Mouse (Mus musculus) right cerebral cortex, adult 18-20 months (tissue): ENCODE measurements around the gene Kcnip4.
A peak's percentile ranks its signal among the peaks of the same experiment; 100 is the strongest.

Source experiments
- DNase-seq: peaks from one replicate; pipeline ENCODE4 v3.0.0; 2022; ENCODE audit warnings: mixed read lengths

Gene Kcnip4

DNA sequence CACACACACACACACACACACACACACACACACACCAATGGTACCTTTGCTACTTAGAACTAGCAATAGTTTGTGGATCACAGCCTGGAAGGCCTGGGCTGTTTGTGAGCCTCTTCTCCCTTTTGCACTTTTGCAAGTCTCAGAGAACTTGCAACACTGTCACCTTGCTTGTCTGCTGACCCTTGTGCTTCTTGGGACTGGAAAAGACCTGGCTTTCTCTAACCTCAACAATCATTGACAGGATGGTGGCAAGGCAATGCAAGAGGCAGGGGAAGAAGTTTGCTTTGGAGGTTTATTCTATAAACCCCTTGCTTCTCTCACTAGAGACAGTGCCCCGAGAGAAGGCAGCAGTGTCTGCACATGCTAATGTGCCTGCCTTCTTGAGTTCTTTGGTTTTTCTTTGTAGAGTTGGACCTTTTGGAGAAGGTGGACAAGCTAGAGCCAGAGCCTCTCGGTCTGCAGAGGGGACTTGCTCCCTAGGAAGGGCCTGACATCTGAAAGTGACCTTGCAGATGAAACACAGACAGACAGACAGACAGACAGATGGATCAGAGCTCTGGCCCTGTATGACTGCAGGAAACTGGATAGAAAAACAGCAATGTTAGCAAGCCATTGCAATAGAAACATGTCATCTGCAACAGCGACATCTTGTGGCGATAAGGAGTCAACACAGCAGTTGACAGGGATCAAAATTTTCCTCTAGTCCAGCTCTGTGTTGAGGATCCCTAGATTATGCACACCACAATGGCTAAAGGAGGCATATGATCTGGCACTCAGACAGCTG, 174.4 kb downstream of the Kcnip4 start:
- DNase-seq, result peak; percentile 51

DNA sequence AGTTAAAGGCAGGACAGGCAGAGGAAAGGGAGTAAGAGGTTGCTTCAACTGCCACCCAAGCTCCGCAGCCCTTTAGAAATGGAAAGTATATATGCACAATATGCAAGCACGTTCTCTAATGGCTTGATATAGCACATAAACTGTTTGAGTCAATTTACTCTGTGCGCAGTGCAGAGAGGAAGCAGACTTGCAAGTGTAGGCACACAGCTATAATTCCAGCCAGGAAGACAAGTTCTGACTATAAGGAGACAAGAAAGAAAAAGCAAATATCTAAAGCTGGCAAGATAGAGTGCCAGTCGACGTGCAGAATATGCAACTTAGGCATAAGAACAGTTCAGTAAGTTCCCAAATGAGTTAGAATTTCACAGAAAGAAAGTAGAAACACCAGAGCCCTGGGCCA, 175.2 kb downstream of the Kcnip4 start:
- no peak for DNase-seq

DNA sequence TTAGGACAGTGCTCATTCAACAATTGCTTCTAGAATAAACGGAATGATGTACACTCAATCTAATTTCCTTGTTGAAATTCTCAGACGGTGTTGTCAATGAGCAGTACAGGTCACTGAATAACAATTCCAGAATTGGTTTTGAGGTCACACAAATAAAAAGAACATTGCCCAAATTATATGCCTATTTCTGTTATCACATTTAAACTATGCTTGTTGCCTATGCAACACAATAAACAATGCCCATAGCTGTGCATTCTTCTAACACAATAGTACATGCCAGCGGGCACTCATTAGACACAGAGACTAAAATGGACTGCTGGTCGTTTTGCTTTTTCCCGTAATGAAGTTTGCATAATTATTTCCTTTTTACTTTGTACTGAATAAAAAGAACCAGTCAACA, 176.2 kb downstream of the Kcnip4 start:
- no peak for DNase-seq

DNA sequence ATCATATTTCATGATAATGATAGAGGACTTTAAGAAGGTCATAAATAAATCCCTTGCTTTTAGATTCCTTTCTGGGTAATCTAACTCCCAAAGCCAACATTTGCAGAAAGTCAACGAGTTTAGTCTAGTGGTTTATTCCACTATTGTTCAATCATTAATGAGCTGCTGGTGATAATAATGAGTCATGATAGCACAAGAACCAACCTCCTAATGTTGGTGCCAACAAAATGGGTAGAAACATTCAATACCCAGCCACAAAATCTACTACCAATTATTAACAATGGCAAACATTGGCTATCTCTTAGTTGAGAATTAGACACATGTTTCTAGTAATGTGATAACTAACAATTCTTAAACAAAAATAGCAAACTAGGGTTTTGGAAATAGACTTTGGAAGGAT, 180.1 kb downstream of the Kcnip4 start:
- DNase-seq, result no peak

DNA sequence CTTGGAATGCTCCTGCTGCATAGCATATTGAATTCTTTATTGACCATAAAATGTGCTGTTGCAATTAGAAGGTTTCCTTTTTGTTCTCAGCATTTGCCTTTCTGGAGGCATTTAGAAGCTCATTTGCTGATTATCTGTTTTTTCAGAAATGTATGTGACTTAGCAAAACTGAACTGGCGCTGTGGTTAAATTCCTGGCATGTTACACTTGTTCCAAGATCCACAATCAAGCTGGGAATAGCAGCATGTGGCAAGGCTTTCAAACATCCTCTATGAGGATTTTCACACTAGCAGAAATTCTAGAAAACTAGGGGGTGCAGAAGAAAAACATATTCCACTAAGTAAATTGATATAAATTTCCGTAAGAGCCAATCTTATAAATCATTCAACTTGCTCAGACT, 187.5 kb downstream of the Kcnip4 start:
- peak; percentile 20 for DNase-seq

DNA sequence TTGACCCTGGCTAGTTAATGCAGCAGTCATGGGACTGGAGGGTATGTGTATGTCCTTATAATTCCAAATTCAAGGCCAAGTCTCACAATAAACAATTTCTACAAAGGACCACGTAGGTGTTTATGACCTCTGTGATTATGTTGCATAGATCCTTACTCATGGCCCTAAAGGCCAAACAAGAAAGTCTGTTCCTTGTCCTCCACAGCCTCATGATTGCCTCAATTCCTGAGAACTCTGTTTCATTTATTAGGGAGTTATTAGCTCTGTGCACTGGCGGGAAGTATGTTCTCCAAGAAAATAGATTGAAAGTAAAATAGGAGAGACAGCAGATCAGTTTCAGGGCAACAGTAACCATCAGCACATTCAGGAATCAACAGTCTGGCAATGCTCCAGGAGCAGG, 191.6 kb downstream of the Kcnip4 start:
- no peak for DNase-seq

DNA sequence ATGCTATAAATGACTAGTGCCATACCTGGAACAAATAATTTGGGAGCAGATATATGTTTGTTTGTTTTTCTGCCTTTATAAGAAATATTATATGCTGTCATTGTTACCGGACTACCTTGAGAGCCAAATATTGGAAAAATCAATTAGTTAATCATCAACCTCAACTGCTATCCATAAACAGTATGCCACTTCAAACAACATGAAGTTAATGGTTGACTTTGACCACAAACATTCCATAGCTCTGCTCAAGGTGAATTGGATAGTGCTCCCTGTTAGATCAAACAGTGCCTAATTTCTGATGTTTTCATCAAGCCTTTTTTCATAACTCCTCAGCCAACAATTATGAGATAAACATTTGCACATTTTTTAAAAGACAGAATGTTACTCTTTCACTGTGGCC, 195.7 kb downstream of the Kcnip4 start:
- DNase-seq, result no peak

DNA sequence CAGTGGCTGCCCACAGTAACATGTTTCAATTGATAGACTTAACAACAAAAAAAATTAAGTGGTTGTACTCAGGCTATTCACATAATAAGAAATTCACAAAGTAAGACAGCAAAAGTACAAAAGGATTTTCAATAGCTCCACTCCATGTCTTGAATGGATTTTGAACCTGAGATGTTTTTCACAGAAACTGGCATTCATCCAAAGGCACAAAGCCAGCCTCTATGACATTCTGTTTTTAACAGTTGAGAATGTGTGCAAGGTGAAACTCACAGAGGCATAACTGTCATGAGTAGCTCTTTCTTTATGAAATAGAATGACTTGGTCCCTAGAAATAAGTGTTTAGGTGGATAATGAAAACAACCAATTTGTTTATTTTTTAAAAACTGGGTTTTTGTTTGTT, 206.0 kb downstream of the Kcnip4 start:
- no peak for DNase-seq

DNA sequence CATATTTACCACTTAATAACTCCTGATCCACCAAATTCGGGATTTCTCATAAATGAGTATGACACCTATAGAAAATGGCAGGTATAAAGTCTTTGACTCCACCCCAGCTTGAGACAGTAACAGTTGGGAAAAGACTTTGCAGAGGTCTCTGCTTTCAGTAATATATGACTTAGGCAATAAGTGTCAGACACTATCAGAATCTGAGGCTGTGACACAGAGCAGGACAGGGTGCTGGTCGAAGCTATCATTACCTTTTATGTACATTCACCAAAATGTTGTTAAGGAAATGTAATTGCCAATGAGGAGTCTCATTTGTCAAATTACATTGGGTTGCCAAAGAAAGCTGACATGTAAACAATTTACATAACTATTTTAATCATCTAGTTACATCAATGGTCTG, 206.8 kb downstream of the Kcnip4 start:
- DNase-seq, result no peak

DNA sequence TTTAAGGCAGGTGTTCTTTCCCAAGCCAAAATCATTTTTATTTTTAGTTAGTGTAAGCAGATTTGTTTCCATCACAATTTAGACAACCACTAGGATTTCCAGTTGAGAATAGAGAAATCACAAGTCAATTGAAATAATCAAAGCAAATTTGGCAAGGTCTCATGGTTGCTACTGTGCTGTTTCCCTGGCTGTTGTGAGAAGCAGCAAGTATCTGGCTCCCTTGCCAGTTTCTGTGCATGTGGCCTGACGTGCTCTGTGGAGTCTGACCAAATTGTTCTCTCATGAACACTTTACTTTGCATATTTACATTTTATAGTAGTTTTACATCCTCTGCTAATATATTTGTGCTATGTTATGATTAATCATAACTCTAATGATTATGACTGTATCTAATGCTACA, 217.9 kb downstream of the Kcnip4 start:
- no peak for DNase-seq

DNA sequence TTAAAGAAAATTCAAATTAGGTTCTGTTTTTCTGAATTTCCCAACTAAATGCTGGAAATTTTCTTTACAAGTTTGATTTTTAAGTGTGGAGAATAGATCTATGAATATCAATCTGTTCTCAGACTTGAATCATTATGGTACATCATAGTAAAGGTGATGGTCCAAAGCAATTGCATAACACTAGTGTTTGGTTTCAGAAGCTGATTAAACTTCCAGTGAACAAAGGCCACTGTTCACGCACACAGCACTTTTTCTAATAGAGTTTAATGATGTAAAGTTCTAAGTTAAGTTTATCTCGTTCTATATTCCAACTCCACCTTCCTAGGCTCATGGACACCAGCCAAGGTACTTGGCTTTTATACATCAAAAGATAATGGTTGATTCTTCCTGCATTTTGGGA, 219.4 kb downstream of the Kcnip4 start:
- DNase-seq, result no peak

DNA sequence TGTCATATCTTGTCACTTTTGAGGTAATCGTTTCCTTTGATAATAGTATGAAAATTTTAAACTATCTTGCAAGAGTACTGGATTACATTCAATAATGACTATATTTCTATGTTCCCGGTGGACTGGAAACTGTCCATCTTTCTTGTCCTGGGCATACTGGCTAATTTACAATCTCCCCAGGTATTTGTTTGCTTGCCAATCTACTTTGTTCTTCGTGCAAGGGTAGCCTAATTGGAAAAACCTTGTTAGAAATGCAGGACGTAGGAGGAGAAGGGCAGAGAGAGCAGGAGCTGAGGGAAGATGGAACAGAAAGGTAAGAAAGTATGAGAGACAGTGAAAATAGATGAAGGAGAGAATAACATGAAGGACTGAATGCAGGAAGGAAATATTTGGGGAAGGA, 226.1 kb downstream of the Kcnip4 start:
- no peak for DNase-seq

DNA sequence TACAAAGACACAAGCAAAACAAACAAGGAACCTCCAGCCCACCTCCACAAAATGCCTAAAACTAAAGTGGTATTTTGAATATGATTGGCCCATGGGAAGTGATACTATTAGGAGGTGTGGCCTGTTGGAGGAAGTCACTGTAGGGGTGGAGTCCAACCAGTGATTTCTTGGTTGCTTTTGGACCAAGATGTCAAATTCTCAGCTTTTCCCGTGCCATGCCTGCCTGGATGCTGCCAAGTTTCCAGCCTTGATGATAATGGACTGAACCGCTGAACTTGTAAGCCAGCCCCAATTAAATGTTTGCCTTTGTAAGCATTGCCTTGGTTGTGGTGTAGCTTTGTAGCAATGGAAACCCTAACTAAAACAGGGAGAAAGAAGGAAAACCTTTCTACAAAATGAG, 232.3 kb downstream of the Kcnip4 start:
- no peak for DNase-seq

DNA sequence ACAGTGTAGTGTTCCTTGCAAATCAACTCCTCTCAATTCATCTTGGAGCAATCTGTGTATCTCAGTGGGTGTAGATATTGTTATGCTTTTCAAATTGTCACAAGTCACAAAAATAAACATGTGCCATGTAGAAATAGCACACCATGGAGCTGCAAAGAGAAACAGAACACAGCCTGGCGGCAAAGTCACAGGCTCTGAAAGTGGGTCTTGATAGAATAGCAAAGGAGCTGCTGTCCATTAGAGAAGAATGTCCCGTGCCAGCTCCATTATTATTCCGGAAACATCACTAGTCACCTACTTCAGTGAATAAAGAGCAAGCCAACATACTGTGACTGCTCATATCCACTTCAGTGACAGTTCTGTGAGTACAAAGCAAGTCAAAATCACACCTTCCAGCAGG, 232.9 kb downstream of the Kcnip4 start:
- DNase-seq, result peak; percentile 8

DNA sequence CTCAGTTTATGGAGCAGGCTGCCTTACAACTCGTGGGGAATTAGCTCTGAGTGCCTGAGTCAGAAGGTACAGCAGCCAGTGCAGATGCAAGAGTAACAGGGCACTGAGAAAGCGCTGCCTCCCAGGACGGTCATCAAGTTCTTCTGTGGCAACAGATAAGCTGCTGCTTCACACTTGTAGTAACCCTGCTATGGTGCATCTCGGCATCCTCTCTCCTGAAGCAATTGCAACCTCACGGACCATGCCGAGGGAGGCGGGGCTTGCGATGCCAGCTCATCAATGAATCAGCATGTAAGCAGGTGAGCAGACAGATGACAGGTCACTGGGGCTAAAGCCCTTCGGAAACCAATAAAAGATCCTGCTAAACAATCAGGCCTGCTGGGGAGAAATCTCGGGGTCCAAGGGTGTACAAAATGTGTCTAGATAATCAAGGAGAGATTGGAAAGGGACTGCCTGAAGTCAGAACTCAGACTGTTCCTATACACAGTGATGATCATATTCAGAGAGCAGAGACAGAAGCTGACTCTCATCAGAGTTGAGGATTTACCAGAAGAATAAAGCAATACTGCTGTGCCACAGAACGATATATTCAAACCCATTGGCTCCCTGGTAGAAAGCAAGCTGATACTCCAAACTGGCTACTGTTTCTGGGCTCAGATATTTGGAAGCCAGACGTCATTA, 239.1 kb downstream of the Kcnip4 start:
- DNase-seq, result peak; percentile 23

DNA sequence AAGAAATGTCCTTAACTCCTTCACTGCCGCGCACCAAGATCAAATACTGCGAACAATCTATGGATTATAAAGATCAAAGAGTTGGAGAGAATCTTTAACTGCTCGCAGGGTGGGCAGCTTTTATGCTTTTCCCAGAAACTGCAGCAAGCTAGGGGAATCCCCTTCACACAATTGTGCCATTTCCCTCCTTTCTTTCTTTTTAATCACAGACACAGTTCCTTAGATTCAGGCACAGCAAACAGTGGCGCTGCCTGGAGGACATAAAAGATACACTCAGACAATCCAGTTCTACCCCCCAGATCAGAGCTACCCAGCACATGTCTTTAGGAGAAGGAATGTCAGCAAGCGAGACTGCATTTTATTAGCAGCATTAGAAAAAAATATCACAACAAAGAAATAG, 239.9 kb downstream of the Kcnip4 start:
- DNase-seq, result no peak

DNA sequence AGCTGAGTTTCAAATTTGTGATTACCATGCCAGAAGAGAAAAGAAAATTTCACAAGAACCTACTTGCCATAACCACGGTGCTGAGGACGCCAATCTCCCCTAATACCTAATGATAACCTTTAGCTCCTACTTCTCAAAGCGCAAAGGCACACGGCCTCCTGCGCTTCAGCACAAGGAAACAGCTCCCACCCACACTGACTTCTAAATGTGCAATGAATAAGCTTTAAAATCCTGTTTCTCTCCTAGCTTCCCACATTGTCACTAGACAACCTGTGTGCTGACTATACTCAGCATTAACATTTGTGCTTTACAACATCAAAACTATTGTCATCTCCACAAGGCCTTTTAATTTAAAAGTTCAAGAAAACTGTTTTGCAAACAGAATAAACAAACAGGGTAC, 241.3 kb downstream of the Kcnip4 start:
- DNase-seq, result no peak

DNA sequence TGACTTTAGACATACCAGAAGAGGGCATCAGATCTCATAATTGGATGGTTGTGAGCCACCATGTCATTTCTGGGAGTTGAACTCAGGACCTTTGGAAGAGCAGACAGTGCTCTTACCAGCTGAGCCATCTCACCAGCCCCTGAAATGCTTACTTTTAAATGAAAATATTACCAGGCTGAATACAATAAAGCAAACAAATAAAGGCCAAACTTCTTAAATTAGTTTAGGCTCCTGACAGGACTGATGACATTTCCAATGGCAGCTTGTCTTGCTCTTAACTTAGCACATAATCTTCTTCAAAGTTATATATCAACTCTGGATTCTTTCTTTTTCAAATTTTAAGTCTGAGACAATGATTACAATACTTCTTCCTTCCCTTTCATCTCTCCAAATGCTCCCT, 252.8 kb downstream of the Kcnip4 start:
- no peak for DNase-seq

DNA sequence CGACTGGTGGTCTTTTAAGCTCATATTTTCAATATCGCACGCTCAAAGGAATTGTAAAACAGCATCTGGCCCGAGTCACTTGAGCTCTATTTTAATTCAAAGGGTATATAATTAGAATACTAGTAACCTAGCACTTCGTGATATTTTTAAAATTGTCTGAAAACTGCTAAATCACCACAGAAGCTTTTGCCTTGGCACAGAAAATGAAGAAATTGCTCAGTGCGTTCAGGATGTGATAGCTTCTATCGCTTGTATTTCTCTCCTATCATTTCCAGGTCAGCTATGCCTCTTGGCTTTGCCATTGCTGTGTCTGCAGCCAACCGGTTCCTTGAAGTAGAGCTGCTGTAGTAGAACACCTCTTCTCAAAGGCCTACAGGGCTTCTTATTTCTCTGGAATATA, 255.9 kb downstream of the Kcnip4 start:
- no peak for DNase-seq

DNA sequence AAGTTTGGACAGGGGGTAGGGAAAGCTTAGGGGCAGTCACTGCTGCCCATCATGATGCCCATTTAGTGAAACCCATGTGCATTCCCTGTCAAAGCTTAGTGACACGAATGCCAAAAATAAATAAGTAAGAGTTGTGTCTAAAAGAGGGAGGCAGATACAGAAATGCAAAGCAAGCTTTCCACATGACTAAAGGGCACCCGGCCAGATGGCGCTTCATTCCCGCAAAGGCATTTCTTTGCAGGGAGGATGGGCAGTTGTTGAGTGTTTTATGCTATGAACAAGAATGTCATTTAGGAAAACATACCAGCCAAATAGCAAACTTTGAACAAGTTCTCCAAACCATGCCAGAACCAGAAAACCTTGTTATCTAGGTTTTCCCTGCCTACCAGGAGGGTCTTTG, 265.4 kb downstream of the Kcnip4 start:
- DNase-seq, result no peak

DNA sequence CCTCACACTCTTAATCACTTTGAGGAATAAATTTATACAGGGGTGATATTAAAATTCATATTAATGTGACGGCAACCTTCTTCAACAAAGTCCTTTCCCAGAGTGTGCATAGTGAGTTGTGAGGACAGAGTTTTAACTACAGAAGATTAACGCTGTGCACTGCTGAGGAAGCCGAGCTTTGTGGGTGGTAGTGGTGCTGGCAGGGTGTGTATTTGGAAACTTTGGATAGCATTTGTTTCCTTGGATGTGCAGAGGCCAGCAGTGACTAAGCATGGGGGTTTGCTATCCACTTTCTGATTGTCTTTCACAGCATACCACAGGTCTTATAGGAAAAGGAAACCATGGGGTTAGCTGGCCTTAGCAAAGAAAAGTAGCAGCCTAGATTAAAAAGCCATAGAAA, 267.9 kb downstream of the Kcnip4 start:
- no peak for DNase-seq

DNA sequence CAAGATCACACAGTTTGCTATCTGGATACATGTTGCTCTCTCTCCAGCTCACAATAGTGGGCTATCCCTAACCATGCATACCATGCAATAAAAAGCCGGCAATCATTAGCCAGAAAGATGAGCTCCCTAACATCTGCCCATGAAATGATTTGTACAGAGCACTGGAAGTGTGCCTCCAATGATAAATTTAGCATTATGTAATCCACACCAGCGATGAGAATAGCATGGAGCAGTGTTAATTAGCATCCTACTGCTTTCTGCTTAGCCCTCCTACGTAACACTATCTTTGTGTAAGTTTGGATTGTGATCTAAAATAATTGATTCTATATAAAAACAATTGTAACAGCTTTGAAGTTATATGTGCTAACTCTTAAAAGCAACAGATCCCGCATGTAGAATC, 268.7 kb downstream of the Kcnip4 start:
- DNase-seq, result no peak

DNA sequence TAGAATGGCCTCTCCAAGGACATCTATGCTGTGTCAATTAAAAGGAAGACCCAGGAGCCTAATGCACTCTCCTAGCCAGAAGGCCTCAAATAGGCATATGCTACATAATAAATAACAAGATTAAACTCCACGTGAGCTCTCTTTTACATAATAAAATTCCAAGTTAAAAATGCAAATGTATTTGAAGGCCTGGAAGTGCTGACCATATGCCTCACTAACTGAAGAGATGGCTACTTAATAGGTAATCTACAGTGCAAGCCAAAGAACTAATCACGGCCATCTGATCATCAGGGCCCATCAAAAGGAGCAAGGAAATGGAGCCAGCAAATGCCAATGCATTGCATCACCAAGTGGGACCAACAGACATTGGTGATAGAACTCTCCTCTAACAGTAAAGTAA, 277.6 kb downstream of the Kcnip4 start:
- no peak for DNase-seq

DNA sequence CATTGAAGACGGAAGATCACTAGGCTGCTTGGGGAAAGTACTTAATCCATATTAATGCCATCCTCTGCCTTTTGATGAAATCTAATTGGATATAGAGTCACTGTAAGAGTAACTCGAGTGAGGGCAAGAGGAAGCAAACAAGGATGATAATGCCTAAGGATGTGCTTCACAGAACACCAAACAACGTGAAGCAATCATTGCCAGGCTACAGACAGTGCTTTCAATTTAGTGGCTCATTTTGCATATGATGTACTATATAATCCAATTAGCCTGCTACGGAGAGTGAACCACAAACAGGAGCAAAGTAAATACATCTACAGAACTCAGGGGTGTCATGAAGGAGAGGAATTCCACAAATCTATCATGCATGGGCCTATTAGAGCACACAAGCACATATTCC, 280.3 kb downstream of the Kcnip4 start:
- DNase-seq, result no peak

DNA sequence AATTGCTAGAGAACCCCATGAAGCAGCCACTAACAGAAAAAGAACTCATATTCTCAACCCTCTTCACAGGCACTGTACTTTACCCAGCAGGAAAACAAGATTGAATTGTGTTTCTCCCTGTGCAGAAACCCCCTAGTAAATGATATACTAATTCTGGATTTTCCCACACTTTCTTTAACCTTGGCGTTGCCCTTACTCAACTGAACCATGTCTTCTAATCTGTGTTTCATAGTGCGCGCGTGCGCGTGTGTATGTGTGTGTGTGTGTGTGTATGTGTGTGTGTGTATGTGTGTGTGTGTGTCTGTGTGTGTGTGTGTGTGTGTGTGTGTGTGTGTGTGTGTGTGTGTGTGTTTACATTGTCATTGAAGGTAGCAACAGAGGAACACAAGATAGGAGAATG, 283.0 kb downstream of the Kcnip4 start:
- DNase-seq, result no peak
